Mouse (Mus musculus) heart, embryonic 11.5 days (tissue): ENCODE measurements around the gene Drc7. TPM values are rescaled to one million over a fixed set of nuclear protein-coding genes. Genes with fewer than 3 reads are reported as not detected.

Experiments used
- ATAC-seq: fragments of 200-750 bp; cut with Nextera tagmentation; replicated peaks from 2 replicates; pipeline ENCODE4 v1.8.0; 2017; ENCODE audit warnings: moderate library complexity; ENCODE audit not compliant: insufficient number of reproducible peaks, low FRiP score, low TSS enrichment
- H3K27ac ChIP-seq: fragments of 300-500 bp; sonication (generic); 2 replicates; pipeline ENCODE4 v1.5.1; 2014; ENCODE audit warnings: mild to moderate bottlenecking, low read depth, low read length
- H3K27me3 ChIP-seq: fragments of 300-500 bp; sonication (generic); 2 replicates; pipeline ENCODE4 v1.6.1; 2014; ENCODE audit warnings: mild to moderate bottlenecking, low read length, mixed read lengths; ENCODE audit not compliant: control insufficient read depth, insufficient read depth
- H3K36me3 ChIP-seq: fragments of 300-500 bp; sonication (generic); 2 replicates; pipeline ENCODE4 v1.6.1; 2014; ENCODE audit warnings: mild to moderate bottlenecking, low read length, moderate library complexity, mixed read lengths; ENCODE audit not compliant: control insufficient read depth, insufficient read depth
- H3K4me1 ChIP-seq: fragments of 300-500 bp; sonication (generic); 2 replicates; pipeline ENCODE4 v1.6.1; 2014; ENCODE audit warnings: low read length; ENCODE audit not compliant: control insufficient read depth, insufficient read depth
- H3K4me2 ChIP-seq: fragments of 300-500 bp; sonication (generic); 2 replicates; pipeline ENCODE4 v1.6.1; 2014; ENCODE audit warnings: mild to moderate bottlenecking, moderate library complexity
- H3K4me3 ChIP-seq: fragments of 300-500 bp; sonication (generic); 2 replicates; pipeline ENCODE4 v1.5.1; 2014; ENCODE audit warnings: low read depth, low read length
- H3K9ac ChIP-seq: fragments of 300-500 bp; sonication (generic); 2 replicates; pipeline ENCODE4 v1.6.1; 2014; ENCODE audit warnings: mild to moderate bottlenecking, low read depth, low read length, moderate library complexity
- H3K9me3 ChIP-seq: fragments of 300-500 bp; sonication (generic); replicated peaks from 2 replicates; pipeline ENCODE4 v1.6.1; 2016; ENCODE audit warnings: low read length; ENCODE audit not compliant: control insufficient read depth
- WGBS: fragments of 180-500 bp; shearing (Covaris S2); extraction: QIAGEN DNeasy Blood & Tissue Kit; methylation state at CpG from one replicate; pipeline ENCODE4 v1.1.7; 2014; ENCODE audit not compliant: insufficient replicate concordance; 5-methylcytosine and 5-hydroxymethylcytosine counted together
- polyA plus RNA-seq: library from polyadenylated mRNA; unstranded; fragments of >200 nt; fragmentation: Nextera tagmentation; extraction: Ambion mirVana; gene quantifications from 2 replicates; pipeline ENCODE4 v1.2.1, GENCODE M21; 2014

Gene Drc7
- polyA plus RNA-seq, 1 experiment from 2014 or later: not detected

GRCm38 (mm10) chr8:95075504-95075903 lies 20.6 kb downstream of the Drc7 start:
- Histone ChIP-seq H3K4me2 (no peak overlapping the region), H3K4me1 (no peaks in the 10 kb centered on the region), H3K27me3 (peaks cover 4% of the 10 kb centered on the region; the same call in 1 of the 2 replicates), H3K9me3 (no peaks in the 10 kb centered on the region), H3K4me3 (no peak overlapping the region), H3K9ac (no peak overlapping the region), H3K36me3 (no peaks in the 10 kb centered on the region), H3K27ac (no peak overlapping the region)
- ATAC-seq: no peak
- WGBS: 67% methylated on average over 3 of the region's 3 CpGs

DNA sequence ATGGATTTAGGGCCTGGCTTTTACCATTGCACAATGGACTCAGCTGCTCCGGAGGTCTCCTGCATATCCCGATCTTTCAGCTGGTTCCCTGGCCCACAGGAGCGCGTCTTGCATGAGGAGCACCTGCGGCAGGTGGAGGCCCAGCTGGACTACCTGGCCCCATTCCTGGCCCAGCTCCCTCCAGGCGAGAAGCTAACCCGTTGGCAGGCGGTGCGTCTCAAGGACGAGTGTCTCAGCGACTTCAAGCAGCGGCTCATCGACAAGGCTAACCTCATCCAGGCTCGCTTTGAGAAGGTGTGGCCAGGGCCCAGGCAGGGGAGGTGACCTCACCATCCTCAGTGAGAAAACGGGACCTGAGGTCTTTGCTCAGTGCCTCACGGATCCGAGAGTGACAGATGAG lies 21.2 kb downstream of the Drc7 start:
- H3K4me1 ChIP-seq: no peaks in the 10 kb centered on the region
- WGBS: 70% methylated on average over 17 of the region's 17 CpGs

DNA sequence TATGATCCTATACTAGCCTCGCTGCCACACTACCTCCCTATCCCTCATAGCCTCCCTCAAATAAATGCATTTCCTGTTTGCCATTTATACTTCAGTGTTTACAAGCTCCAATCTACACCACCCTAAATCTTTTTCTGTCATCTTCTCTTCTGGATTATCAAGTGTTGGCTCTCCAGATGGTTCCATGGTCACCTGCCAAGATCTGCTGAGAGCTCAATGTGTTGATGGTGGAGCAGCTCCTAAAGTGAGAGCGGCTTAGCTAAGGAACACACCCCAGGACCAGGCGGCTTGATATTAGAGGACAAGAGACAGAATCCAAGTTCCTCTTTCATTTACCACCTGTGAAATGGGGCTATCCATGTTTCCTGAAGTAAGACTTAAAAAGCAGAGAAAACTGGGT lies 23.2 kb downstream of the Drc7 start:
- no peak for ATAC-seq
- Histone ChIP-seq H3K9me3 (no peaks in the 10 kb centered on the region), H3K27ac (no peak overlapping the region), H3K4me1 (peaks cover 9% of the 10 kb centered on the region), H3K36me3 (no peaks in the 10 kb centered on the region), H3K4me2 (no peak overlapping the region), H3K27me3 (peaks cover 4% of the 10 kb centered on the region; the same call in 1 of the 2 replicates), H3K4me3 (no peak overlapping the region), H3K9ac (no peak overlapping the region)
- 82% methylated on average over 3 of the region's 3 CpGs for WGBS

More for the DNA sequence above, 21.2 kb downstream of the Drc7 start:
- no peaks in the 10 kb centered on the region for H3K36me3 ChIP-seq
- no peak for ATAC-seq
- no peak overlapping the region for H3K4me2 ChIP-seq
- no peak overlapping the region for H3K9ac ChIP-seq
- no peak overlapping the region for H3K27ac ChIP-seq
- H3K27me3 ChIP-seq: peaks cover 4% of the 10 kb centered on the region; the same call in 1 of the 2 replicates
- no peaks in the 10 kb centered on the region for H3K9me3 ChIP-seq
- H3K4me3 ChIP-seq: no peak overlapping the region

- no peak for ATAC-seq
- Histone ChIP-seq H3K9ac (no peak overlapping the region), H3K9me3 (no peaks in the 10 kb centered on the region), H3K4me2 (no peak overlapping the region), H3K4me1 (peaks cover 9% of the 10 kb centered on the region), H3K36me3 (no peaks in the 10 kb centered on the region), H3K4me3 (no peak overlapping the region), H3K27ac (no peak overlapping the region), H3K27me3 (no peaks in the 10 kb centered on the region)
- WGBS: 88% methylated on average over 4 of the region's 4 CpGs
These were observed 24.4 kb downstream of the Drc7 start for GRCm38 (mm10) chr8:95079305-95079704.

DNA sequence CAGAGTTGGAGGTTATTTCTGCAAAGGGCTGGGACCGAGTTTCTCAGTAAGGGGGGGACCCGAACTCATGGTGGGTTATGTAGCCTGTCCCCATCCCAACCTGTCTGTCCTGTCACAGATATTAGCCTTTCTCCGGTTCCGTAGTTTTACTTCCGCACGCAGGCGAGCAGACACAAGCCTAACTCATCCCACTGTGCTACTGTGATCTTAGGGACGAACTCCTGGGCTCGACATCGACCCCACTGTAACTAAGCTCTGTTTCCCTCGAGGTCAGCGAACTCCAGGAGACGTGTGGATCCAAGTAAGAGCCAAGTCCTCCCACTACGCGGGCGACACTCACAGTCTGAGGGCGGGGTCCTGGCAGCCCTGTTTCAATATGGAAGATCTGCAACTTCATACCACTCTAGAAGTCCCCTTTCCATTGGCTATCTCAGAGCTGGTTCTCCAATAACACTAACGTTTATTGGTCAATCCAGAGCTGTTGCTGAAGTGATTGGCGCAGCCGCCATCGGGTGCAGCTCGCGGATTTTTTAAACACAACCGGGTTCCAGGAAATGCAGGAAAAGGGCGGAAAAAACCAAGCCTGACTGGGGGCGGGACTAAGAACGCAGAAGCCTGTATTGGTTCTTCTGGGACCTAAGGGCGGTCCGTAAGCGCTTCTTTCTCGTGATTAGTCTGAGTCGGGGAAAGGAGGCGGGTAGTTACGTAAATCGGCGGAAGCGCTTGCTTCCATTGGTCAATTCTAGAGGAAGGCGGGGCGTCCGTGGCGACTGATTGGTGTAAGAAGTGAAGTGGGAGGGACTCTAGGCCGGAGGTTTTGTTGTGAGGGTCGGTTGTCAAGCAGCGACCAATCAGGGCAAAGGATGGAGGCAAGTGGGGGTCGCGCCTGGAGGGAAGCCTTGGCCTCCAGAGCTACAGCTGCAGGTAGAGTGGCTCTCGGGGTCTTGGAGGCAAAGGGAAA lies 25.8 kb downstream of the Drc7 start, which contains the start of gene Katnb1:
TSS of gene Katnb1 (plus strand) at position 806 of the 961 bp plus-strand sequence.
- WGBS: under 1% methylated on average over 47 of the region's 47 CpGs
- Histone ChIP-seq H3K4me2 (peak within 1 kb of the TSS; percentile 96), H3K4me1 (peaks cover 14% of the 10 kb centered on the region), H3K27ac (peak within 1 kb of the TSS; percentile 76), H3K4me3 (peak within 1 kb of the TSS; percentile 84), H3K36me3 (no peaks in the 10 kb centered on the region), H3K9me3 (no peaks in the 10 kb centered on the region), H3K9ac (peak within 1 kb of the TSS; percentile 91), H3K27me3 (no peaks in the 10 kb centered on the region)
- ATAC-seq: peak; percentile 94

DNA sequence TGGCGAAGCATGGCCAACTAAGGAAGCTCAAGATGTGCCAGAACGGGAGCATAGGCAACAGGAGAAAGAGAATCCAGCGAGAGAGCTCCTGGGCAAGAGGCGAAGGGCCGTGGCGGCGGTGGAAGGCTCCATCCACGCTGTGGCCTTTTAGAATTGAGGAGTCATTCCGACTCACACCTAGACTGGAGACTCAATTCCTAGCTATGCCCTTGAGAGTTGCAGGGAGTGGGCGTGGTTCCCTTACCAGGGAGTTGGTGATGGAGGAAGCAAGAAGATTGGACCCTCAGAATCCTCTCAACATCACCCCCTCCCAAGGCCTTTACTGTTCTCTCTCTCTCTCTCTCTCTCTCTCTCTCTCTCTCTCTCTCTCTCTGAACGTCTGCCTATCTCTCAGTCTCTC lies 26.7 kb downstream of the Drc7 start:
- peak overlapping the region; percentile 71 for H3K27ac ChIP-seq
- peaks cover 18% of the 10 kb centered on the region for H3K4me1 ChIP-seq
- ATAC-seq: no peak
- no peaks in the 10 kb centered on the region for H3K9me3 ChIP-seq
- H3K36me3 ChIP-seq: no peaks in the 10 kb centered on the region
- WGBS: 8% methylated on average over 11 of the region's 11 CpGs
- H3K4me3 ChIP-seq: peak overlapping the region; percentile 84
- peak overlapping the region; percentile 96 for H3K4me2 ChIP-seq
- H3K9ac ChIP-seq: peak overlapping the region; percentile 86
- H3K27me3 ChIP-seq: no peaks in the 10 kb centered on the region

- WGBS: 92% methylated on average over 4 of the region's 4 CpGs
- no peak for ATAC-seq
- Histone ChIP-seq H3K9ac (no peak overlapping the region), H3K4me1 (peaks cover 18% of the 10 kb centered on the region), H3K9me3 (no peaks in the 10 kb centered on the region), H3K27me3 (no peaks in the 10 kb centered on the region), H3K4me3 (no peak overlapping the region), H3K27ac (no peak overlapping the region), H3K4me2 (no peak overlapping the region; the same call in 1 of the 2 replicates), H3K36me3 (peaks cover 6% of the 10 kb centered on the region; the same call in 1 of the 2 replicates)
These were observed 29.4 kb downstream of the Drc7 start for GRCm38 (mm10) chr8:95084261-95084660.

GRCm38 (mm10) chr8:95084744-95085431 lies 30.0 kb downstream of the Drc7 start:
- H3K9me3 ChIP-seq: no peaks in the 10 kb centered on the region
- WGBS: 83% methylated on average over 10 of the region's 10 CpGs
- ATAC-seq: no peak
- H3K9ac ChIP-seq: peak overlapping the region; percentile 39
- peak overlapping the region; percentile 44 for H3K4me2 ChIP-seq
- no peaks in the 10 kb centered on the region for H3K27me3 ChIP-seq
- H3K4me3 ChIP-seq: no peak overlapping the region; the same call in 1 of the 2 replicates
- H3K27ac ChIP-seq: peak overlapping the region; percentile 73
- H3K4me1 ChIP-seq: peaks cover 18% of the 10 kb centered on the region
- peaks cover 6% of the 10 kb centered on the region; the same call in 1 of the 2 replicates for H3K36me3 ChIP-seq
